ENCODE assay signal across 18 mouse cellular contexts in genomic region chr2:167858346-167858745, GRCm38 (mm10).
"Had no signal": no experiment of that assay in that cellular context is flagged by ENCODE, and none has a peak within 500 bp of the region (broad histone marks: within the 10 kb centered on the region; RNA-seq: fewer than 3 reads in every experiment).

No protein-coding gene starts in this region.

- H3K36me3 ChIP-seq: midbrain, embryonic 10.5 days; midbrain, embryonic 12.5 days; neural tube, embryonic 13.5 days; neural tube, embryonic 15.5 days had no signal

- H3K27me3 ChIP-seq: midbrain, embryonic 12.5 days; neural tube, embryonic 15.5 days had no signal

- H3K9me3 ChIP-seq: midbrain, embryonic 10.5 days; midbrain, embryonic 12.5 days; neural tube, embryonic 13.5 days; neural tube, embryonic 15.5 days had no signal

- H3K4me1 ChIP-seq: midbrain, embryonic 12.5 days had no signal

- H3K4me2 ChIP-seq: lung, embryonic 14.5 days; midbrain, embryonic 12.5 days; neural tube, embryonic 13.5 days; neural tube, embryonic 15.5 days had no signal

- H3K27ac ChIP-seq: midbrain, embryonic 10.5 days; midbrain, embryonic 12.5 days; neural tube, embryonic 13.5 days; neural tube, embryonic 15.5 days had no signal

- ATAC-seq: midbrain, embryonic 16.5 days had no signal

- H3K9ac ChIP-seq: lung, embryonic 14.5 days; midbrain, embryonic 12.5 days; neural tube, embryonic 13.5 days; neural tube, embryonic 15.5 days had no signal

- H3K4me3 ChIP-seq: midbrain, embryonic 10.5 days; midbrain, embryonic 12.5 days; myocyte; neural tube, embryonic 13.5 days; neural tube, embryonic 15.5 days had no signal

- DNase-seq: lung, embryonic 14.5 days; lung, postnatal 10 days; lung, postnatal 4 days; midbrain, embryonic 14.5 days; retina, postnatal 1 day; right cerebral cortex, adult 18-20 months; right cerebral cortex, postnatal 25 days; right cerebral cortex, postnatal 4 days; spleen, adult 18-20 months; thymus, adult 18-20 months; thymus, postnatal 14 days; thymus, postnatal 36 days had no signal
